Mouse (Mus musculus): ENCODE measurements at regions not wholly inside any gene's neighbourhood (a gene's known extent, or its start where the extent isn't known, plus 50 kb on each side); places are given as distances from the start of the nearest gene placed in this dataset.
"Not testable (repeated sequence)": the region's sequence is repeated elsewhere in the genome, so short reads cannot be mapped to it uniquely, and the experiment has no call there.

- no peak for DNase-seq
These were observed 230.9 kb upstream of the Dpp6 start for GRCm38 (mm10) chr5:26586108-26586507.

GRCm38 (mm10) chr5:26590886-26591285, 226.1 kb upstream of the Dpp6 start:
- no peak for DNase-seq

GRCm38 (mm10) chr5:26592341-26592740, 224.7 kb upstream of the Dpp6 start:
- DNase-seq: no peak

GRCm38 (mm10) chr5:26597991-26598390, 219.0 kb upstream of the Dpp6 start:
- no peak for DNase-seq

- no peak for DNase-seq
These were observed 197.7 kb upstream of the Dpp6 start for GRCm38 (mm10) chr5:26619272-26619671.

GRCm38 (mm10) chr5:26622116-26622515, 194.9 kb upstream of the Dpp6 start:
- DNase-seq: no peak

GRCm38 (mm10) chr5:26671478-26671877, 145.5 kb upstream of the Dpp6 start:
- no peak for DNase-seq

- DNase-seq: no peak
These were observed 127.2 kb upstream of the Dpp6 start for GRCm38 (mm10) chr5:26689775-26690174.

GRCm38 (mm10) chr5:26691121-26691520, 125.9 kb upstream of the Dpp6 start:
- DNase-seq: no peak

GRCm38 (mm10) chr5:26692013-26692412, 125.0 kb upstream of the Dpp6 start:
- no peak for DNase-seq

GRCm38 (mm10) chr5:26703621-26704020, 113.4 kb upstream of the Dpp6 start:
- DNase-seq: not testable (repeated sequence)

GRCm38 (mm10) chr5:26707661-26708060, 109.3 kb upstream of the Dpp6 start:
- no peak for DNase-seq

GRCm38 (mm10) chr5:26724491-26724890, 92.5 kb upstream of the Dpp6 start:
- no peak for DNase-seq

GRCm38 (mm10) chr5:26725953-26726352, 91.0 kb upstream of the Dpp6 start:
- no peak for DNase-seq

GRCm38 (mm10) chr5:26751196-26751595, 65.8 kb upstream of the Dpp6 start:
- not testable (repeated sequence) for DNase-seq

GRCm38 (mm10) chr5:26751601-26752305, 65.2 kb upstream of the Dpp6 start:
- DNase-seq: not testable (repeated sequence)

GRCm38 (mm10) chr5:26754129-26754528, 62.9 kb upstream of the Dpp6 start:
- not testable (repeated sequence) for DNase-seq

Data from lung, postnatal 4 days (tissue).